Mouse (Mus musculus) liver, postnatal 0 days (tissue): ENCODE results near the gene Kat6b.
"Not testable (repeated sequence)": the region's sequence is repeated elsewhere in the genome, so short reads cannot be mapped to it uniquely, and the experiment has no call there.

ENCODE experiments used
- CTCF ChIP-seq: sonication (generic); IDR thresholded peaks from 2 replicates; pipeline ENCODE4 v1.5.1; 2016; ENCODE audit warnings: antibody characterized with exemption, low read depth
- EP300 ChIP-seq: IDR thresholded peaks from 2 replicates; pipeline ENCODE4 v1.6.1; 2016; ENCODE audit warnings: antibody characterized with exemption, low read depth, mild to moderate bottlenecking

DNA sequence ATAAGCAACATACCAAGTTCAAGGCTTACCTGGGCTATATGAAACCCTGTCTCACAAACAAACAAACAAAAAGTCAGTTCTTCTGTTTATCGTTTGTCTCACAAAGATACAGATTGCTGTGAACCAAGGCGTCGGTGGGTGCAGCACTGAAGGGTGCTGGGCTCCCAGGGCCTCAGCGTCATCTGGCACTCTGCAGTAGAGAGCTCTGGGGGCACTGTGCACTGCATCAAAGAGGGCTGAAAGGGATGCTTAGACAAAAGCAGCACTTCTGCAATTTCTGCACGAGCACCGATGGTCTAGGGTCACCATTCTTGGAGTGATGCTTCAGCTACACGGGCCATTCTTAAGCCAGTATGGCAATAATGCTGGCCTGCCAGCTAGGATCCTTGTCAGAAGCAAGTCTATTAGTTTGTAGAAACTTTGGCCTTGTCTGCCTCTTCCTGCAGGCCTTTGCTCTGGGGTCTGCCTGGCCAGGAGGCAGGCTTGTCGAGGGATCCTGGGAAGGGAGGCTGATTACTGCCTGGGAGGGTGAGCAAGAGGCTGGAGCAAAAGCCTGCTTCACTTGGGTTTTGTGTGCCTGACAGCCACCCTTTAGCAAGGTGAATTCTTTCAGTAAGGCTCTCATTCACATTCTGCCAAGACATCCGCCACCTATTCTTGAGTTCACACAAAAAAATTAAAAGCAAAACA lies 7.3 kb downstream of the Kat6b start:
- TF ChIP-seq CTCF, EP300: not testable (repeated sequence)
